Mouse (Mus musculus) kidney, postnatal 10 days (tissue): ENCODE measurements around the gene Crip1.
"Not testable (repeated sequence)": the region's sequence is repeated elsewhere in the genome, so short reads cannot be mapped to it uniquely, and the experiment has no call there.

Experiments used
- DNase-seq: peaks from one replicate; pipeline ENCODE4 v3.0.0; 2021; ENCODE audit warnings: mixed read lengths

Gene Crip1

GRCm38 (mm10) chr12:113185442-113186291 lies 39.6 kb downstream of the Crip1 start, which contains the start of gene Tmem121:
Gene Tmem121 (plus strand): TSS chr12:113185930.
- peak; percentile 46 for DNase-seq

GRCm38 (mm10) chr12:113186326-113187010 lies 40.4 kb downstream of the Crip1 start:
- no peak for DNase-seq

GRCm38 (mm10) chr12:113187011-113187375 lies 40.9 kb downstream of the Crip1 start:
- DNase-seq = no peak

- peak; percentile 86 for DNase-seq
Measured at GRCm38 (mm10) chr12:113187584-113188295, 41.6 kb downstream of the Crip1 start.

GRCm38 (mm10) chr12:113188349-113189055 lies 42.4 kb downstream of the Crip1 start:
- DNase-seq = no peak

- DNase-seq = no peak
Measured at GRCm38 (mm10) chr12:113193423-113193822, 47.3 kb downstream of the Crip1 start.

GRCm38 (mm10) chr12:113199132-113199531 lies 53.0 kb downstream of the Crip1 start:
- not testable (repeated sequence) for DNase-seq

GRCm38 (mm10) chr12:113201301-113201700 lies 55.2 kb downstream of the Crip1 start:
- no peak for DNase-seq

- DNase-seq = no peak
Measured at GRCm38 (mm10) chr12:113202008-113202407, 55.9 kb downstream of the Crip1 start.
